Mouse (Mus musculus) spleen, postnatal 14 days (tissue): Measurements from ENCODE around the gene Strap.

Source experiments
- DNase-seq, 2 experiments: peaks; one replicate each; pipeline ENCODE4 v3.0.0; 2021 to 2022; ENCODE audit warnings: low spot score in 2 of 2

The Strap gene

GRCm38 (mm10) chr6:137774166-137774565, 39.3 kb downstream of the Strap start:
- no peak for DNase-seq

GRCm38 (mm10) chr6:137775159-137775558, 40.3 kb downstream of the Strap start:
- DNase-seq, result no peak

GRCm38 (mm10) chr6:137776981-137777380, 42.1 kb downstream of the Strap start:
- DNase-seq, result no peak

- DNase-seq, result no peak
These were observed 49.2 kb downstream of the Strap start for GRCm38 (mm10) chr6:137783899-137784637.

- no peak for DNase-seq
These were observed 54.2 kb downstream of the Strap start for GRCm38 (mm10) chr6:137788976-137789590.

GRCm38 (mm10) chr6:137789658-137790057, 54.8 kb downstream of the Strap start:
- DNase-seq, result no peak

GRCm38 (mm10) chr6:137795494-137795893, 60.6 kb downstream of the Strap start:
- no peak for DNase-seq

GRCm38 (mm10) chr6:137796596-137797567, 62.0 kb downstream of the Strap start:
- no peak for DNase-seq

- DNase-seq, result no peak
These were observed 64.4 kb downstream of the Strap start for GRCm38 (mm10) chr6:137799253-137799652.
